Mouse (Mus musculus) heart, postnatal 0 days (tissue): ENCODE measurements around the gene Palld. TPM values are rescaled to one million over a fixed set of nuclear protein-coding genes. Genes with fewer than 3 reads are reported as not detected.

ENCODE experiments used
- ATAC-seq: fragments of 200-750 bp; cut with Nextera tagmentation; 2 replicates; pipeline ENCODE4 v1.8.0; 2017; ENCODE audit warnings: low read depth, moderate number of reproducible peaks, moderate library complexity; ENCODE audit not compliant: insufficient read depth
- DNase-seq: peaks from one replicate; pipeline ENCODE4 v3.0.0-alpha.2; 2016; ENCODE audit warnings: low spot score
- H3K27ac ChIP-seq: fragments of 300-500 bp; sonication (generic); 2 replicates; pipeline ENCODE4 v1.5.1; 2014; ENCODE audit warnings: low read depth, mild to moderate bottlenecking
- H3K27me3 ChIP-seq: fragments of 300-500 bp; sonication (generic); 2 replicates; pipeline ENCODE4 v1.6.1; 2014; ENCODE audit warnings: low read length, mixed read lengths; ENCODE audit not compliant: control insufficient read depth, insufficient read depth
- H3K36me3 ChIP-seq: fragments of 300-500 bp; sonication (generic); replicated peaks from 2 replicates; pipeline ENCODE4 v1.6.1; 2014; ENCODE audit warnings: low read length, mixed read lengths; ENCODE audit not compliant: control insufficient read depth, insufficient read depth
- H3K4me1 ChIP-seq: fragments of 300-500 bp; sonication (generic); 2 replicates; pipeline ENCODE4 v1.6.1; 2014; ENCODE audit warnings: antibody characterized with exemption; ENCODE audit not compliant: control insufficient read depth, insufficient read depth
- H3K4me2 ChIP-seq: fragments of 300-500 bp; sonication (generic); 2 replicates; pipeline ENCODE4 v1.6.1; 2014; ENCODE audit warnings: low read depth, mild to moderate bottlenecking, low read length, moderate library complexity
- H3K4me3 ChIP-seq: fragments of 300-500 bp; sonication (generic); 2 replicates; pipeline ENCODE4 v1.5.1; 2014; ENCODE audit warnings: low read depth, low read length
- H3K9ac ChIP-seq: fragments of 300-500 bp; sonication (generic); replicated peaks from 2 replicates; pipeline ENCODE4 v1.6.1; 2014; ENCODE audit warnings: low read depth, low read length, mixed read lengths
- H3K9me3 ChIP-seq: fragments of 300-500 bp; sonication (generic); replicated peaks from 2 replicates; pipeline ENCODE4 v1.6.1; 2016; ENCODE audit warnings: low read length; ENCODE audit not compliant: control insufficient read depth
- CTCF ChIP-seq: IDR thresholded peaks from 2 replicates; pipeline ENCODE4 v1.5.1; 2016; ENCODE audit warnings: antibody characterized with exemption, control low read depth, low read depth
- EP300 ChIP-seq: IDR thresholded peaks from 2 replicates; pipeline ENCODE4 v1.6.1; 2016; ENCODE audit warnings: antibody characterized with exemption, low read depth
- WGBS: fragments of 180-500 bp; shearing (Covaris S2); extraction: QIAGEN DNeasy Blood & Tissue Kit; methylation state at CpG from one replicate; pipeline ENCODE4 v1.1.7; 2014; 5-methylcytosine and 5-hydroxymethylcytosine counted together
- polyA plus RNA-seq: library from polyadenylated mRNA; unstranded; fragments of >200 nt; fragmentation: Nextera tagmentation; extraction: Ambion mirVana; gene quantifications from 2 replicates; pipeline ENCODE4 v1.2.1, GENCODE M21; 2015
- total RNA-seq: library from RNA; depleted of rRNA; stranded (reverse); fragments of >200 nt; gene quantifications from 2 replicates; pipeline ENCODE4 v1.2.3, GENCODE M21; 2014; ENCODE audit warnings: low replicate concordance

The Palld gene
- total and polyA plus RNA-seq, 2 experiments from 2014 or later, result 103 to 127 TPM

GRCm38 (mm10) chr8:61578754-61579153 is 323.7 kb downstream of the Palld start:
- Histone ChIP-seq H3K9ac (no peak overlapping the region), H3K4me3 (no peak overlapping the region), H3K27ac (peak overlapping the region; percentile 22; the same call in 1 of the 2 replicates), H3K27me3 (no peaks in the 10 kb centered on the region), H3K4me2 (no peak overlapping the region), H3K9me3 (no peaks in the 10 kb centered on the region), H3K36me3 (no peaks in the 10 kb centered on the region), H3K4me1 (peaks cover 40% of the 10 kb centered on the region)
- ATAC-seq, result no peak
- DNase-seq, result no peak
- TF ChIP-seq EP300 (no peak), CTCF (no peak)
- 76% methylated on average over 6 of the region's 6 CpGs for WGBS

- no peak overlapping the region for H3K4me3 ChIP-seq
- no peak overlapping the region for H3K4me2 ChIP-seq
- no peak overlapping the region for H3K9ac ChIP-seq
- DNase-seq (no peak), ATAC-seq (no peak)
- H3K27me3 ChIP-seq, result no peaks in the 10 kb centered on the region
- no peaks in the 10 kb centered on the region for H3K36me3 ChIP-seq
- H3K9me3 ChIP-seq, result no peaks in the 10 kb centered on the region
- peaks cover 42% of the 10 kb centered on the region for H3K4me1 ChIP-seq
- WGBS, result 28% methylated on average over 4 of the region's 4 CpGs
- peak overlapping the region; percentile 58 for H3K27ac ChIP-seq
- TF ChIP-seq EP300, result no peak
- TF ChIP-seq CTCF, result no peak
Observed at GRCm38 (mm10) chr8:61575096-61575653, 327.3 kb downstream of the Palld start.

- Histone ChIP-seq H3K36me3 (no peaks in the 10 kb centered on the region), H3K9me3 (no peaks in the 10 kb centered on the region), H3K27ac (peak overlapping the region; percentile 58), H3K4me3 (no peak overlapping the region), H3K9ac (no peak overlapping the region), H3K4me2 (no peak overlapping the region), H3K4me1 (peaks cover 42% of the 10 kb centered on the region), H3K27me3 (no peaks in the 10 kb centered on the region)
- TF ChIP-seq CTCF, result no peak
- TF ChIP-seq EP300, result no peak
- peak; percentile 47; the same call in 1 of the 2 replicates for ATAC-seq
- DNase-seq, result no peak
- WGBS, result 59% methylated on average over 7 of the region's 7 CpGs
Observed at GRCm38 (mm10) chr8:61574526-61574925, 328.0 kb downstream of the Palld start.

GRCm38 (mm10) chr8:61573179-61573937 is 329.1 kb downstream of the Palld start:
- TF ChIP-seq EP300 (no peak), CTCF (no peak)
- Histone ChIP-seq H3K9ac (no peak overlapping the region), H3K4me1 (peaks cover 42% of the 10 kb centered on the region)

GRCm38 (mm10) chr8:61572697-61573096 is 329.8 kb downstream of the Palld start:
- TF ChIP-seq CTCF, result no peak
- no peak for TF ChIP-seq EP300
- DNase-seq (no peak), ATAC-seq (no peak)
- Histone ChIP-seq H3K27ac (peak overlapping the region; percentile 13; the same call in 1 of the 2 replicates), H3K4me1 (peaks cover 42% of the 10 kb centered on the region), H3K4me2 (no peak overlapping the region), H3K9me3 (no peaks in the 10 kb centered on the region), H3K4me3 (no peak overlapping the region), H3K9ac (no peak overlapping the region), H3K27me3 (no peaks in the 10 kb centered on the region), H3K36me3 (peaks cover 6% of the 10 kb centered on the region; the same call in 1 of the 2 replicates)
- WGBS, result 63% methylated on average over 6 of the region's 6 CpGs

More at GRCm38 (mm10) chr8:61573179-61573937, 329.1 kb downstream of the Palld start:
- Histone ChIP-seq H3K27ac (peak overlapping the region; percentile 58; the same call in 1 of the 2 replicates), H3K9me3 (no peaks in the 10 kb centered on the region), H3K4me2 (no peak overlapping the region), H3K36me3 (no peaks in the 10 kb centered on the region), H3K4me3 (no peak overlapping the region), H3K27me3 (no peaks in the 10 kb centered on the region)
- DNase-seq, result no peak
- 40% methylated on average over 8 of the region's 8 CpGs for WGBS
- no peak for ATAC-seq
